Mouse (Mus musculus): ENCODE data around the gene Pax5.

GRCm38 (mm10) chr4:44620241-44620640, 90.0 kb downstream of the Pax5 start:
- TF ChIP-seq CTCF (IDR thresholded peaks at IDR 0.05) (no peak), EP300 (IDR thresholded peaks at IDR 0.05) (no peak)
